Mouse (Mus musculus): ENCODE measurements at regions not wholly inside any gene's neighbourhood (a gene's known extent, or its start where the extent isn't known, plus 50 kb on each side); places are given as distances from the start of the nearest gene placed in this dataset.

DNA sequence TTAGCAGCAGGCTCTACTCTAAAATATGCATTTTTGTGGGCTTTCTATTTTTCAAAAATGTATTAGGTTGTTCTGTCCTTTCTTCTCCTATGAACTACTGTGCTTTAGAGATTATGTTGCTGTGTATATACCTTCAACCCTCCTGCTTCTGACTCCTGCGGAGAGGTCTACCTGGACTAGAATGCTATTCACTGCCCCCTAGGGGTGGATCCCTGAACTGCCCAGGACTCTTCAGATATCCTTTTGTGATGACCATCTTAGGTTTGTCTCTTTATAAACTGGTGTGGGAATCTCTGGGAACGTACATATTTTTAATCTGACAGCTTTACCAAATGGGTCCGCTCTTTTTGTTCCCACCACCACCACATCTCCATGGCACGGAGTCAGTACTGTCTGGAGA, 168.4 kb downstream of the Arrdc4 start:
- intact Hi-C loops (cut with DNase I), result no loop called here
- peak; percentile 24 to 59 for DNase-seq

DNA sequence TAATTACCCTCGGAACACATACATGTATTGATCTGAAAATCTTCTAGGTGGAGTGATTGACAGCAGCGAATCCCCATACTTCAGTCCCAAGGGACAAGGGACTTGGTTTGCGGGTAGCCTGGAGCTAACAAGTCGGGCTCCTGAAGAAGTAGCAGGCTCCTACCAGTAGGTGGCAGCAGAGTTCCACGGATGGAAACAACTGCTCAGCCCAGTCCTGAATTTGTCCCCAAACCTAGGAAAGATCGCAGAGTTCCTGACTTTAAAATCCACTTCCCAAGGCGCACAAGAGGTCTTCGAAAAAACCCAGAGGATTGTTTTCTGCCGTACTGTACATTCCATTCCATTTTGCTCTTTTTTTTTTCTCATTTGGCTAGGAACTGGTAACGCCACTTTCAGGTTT, 169.4 kb downstream of the Arrdc4 start:
- peak; percentile 84 to 89 for DNase-seq
- intact Hi-C loops (cut with DNase I), result loop anchor here (1.0 to 2.0 kb wide), 4 partner anchors 72 to 251 kb away; no protein-coding TSS in a partner anchor

DNA sequence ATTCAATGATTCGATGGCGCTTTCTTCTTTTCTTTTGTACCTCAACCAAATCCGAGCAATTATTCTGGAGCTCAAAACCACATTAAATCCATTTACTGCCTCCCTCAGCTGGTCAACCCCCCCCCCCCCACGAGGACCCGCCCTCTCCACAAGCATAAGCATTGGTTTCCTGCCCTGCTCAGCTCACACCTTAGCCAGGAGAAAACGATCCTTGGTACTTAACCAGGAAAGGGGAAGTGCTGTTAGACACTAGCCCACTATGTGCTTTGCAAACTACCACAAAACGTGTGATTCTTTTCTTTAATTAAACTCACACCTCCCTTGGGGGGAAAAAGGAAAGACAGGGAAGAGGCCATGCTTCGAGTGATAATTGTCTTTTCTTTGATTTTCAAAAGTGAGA, 169.8 kb downstream of the Arrdc4 start:
- DNase-seq, result no peak
- intact Hi-C loops (cut with DNase I), result loop anchor here (1.0 to 2.0 kb wide), 4 partner anchors 72 to 252 kb away; no protein-coding TSS in a partner anchor

DNA sequence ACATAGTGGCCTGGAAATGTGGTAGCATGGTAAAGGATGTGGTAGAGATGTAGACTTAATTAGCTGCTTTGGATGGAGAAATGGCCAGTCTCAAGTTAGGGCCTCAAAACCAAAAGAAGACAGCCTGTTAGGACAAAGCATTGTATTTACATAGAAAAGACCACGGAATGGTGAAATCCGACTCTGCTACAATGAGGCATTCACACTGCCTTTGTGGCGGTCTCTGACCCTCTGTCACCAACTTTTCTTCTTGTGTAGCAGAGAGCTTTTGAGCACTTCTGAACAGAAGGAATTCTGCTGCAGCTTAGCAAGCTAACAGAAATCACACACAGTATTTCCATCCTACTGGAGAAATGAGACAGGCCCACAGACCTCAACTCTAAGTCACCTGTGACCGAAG, 177.7 kb downstream of the Arrdc4 start:
- DNase-seq, result no peak

DNA sequence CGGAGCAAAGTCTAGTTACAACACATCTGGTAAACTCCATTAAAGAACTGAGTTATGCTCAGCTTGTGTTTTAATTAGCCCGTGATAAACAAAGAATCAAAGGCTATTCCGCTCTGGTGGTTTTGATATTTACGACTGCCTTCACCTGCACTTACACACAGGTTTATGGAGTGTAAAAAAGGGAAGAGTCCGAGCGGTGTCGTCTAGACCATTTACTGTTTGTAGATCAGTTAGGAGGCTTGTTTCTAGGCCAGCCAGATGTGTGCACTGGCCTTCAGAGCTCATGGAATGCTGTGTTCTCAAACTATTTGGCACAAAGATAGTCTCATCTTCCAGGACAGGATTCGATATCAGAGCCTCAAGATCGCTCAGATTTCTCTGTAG, 180.9 kb downstream of the Arrdc4 start:
- no peak for DNase-seq
- intact Hi-C loops (cut with DNase I), result no loop called here

More for the DNA sequence above, 177.7 kb downstream of the Arrdc4 start:
- intact Hi-C loops (cut with DNase I), result no loop called here

DNA sequence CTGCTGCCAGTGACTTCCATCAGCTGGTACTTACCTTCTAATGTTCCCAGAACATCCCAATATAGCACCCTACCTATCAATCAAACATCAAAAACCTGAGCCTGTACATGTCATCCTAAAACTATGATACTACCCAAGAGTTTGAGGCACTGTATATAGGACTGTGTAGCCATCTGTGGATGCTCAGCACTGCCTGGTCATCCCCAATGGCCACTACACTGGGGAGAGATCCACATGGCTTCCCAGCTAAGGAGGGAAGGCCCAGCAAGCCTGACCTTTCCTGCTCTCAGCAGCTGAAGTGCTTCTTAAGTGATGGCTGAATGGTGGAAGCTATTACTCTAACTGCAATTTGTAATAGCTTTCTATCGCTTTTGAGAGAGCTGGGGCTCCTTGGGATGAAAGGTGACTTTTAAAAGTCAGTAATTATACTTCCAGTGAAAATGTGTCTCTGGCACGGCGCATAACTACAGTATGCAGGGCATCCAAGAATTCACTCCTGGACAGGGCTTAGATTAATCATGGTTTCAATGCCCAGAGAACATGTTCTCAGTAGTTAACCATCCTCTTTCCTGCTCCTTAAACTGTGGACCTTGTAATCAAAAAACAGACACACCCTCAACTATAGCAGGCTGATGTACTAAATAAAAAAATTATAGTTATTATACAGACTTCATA, 181.5 kb downstream of the Arrdc4 start:
- intact Hi-C loops (cut with DNase I), result no loop called here
- no peak for DNase-seq

DNA sequence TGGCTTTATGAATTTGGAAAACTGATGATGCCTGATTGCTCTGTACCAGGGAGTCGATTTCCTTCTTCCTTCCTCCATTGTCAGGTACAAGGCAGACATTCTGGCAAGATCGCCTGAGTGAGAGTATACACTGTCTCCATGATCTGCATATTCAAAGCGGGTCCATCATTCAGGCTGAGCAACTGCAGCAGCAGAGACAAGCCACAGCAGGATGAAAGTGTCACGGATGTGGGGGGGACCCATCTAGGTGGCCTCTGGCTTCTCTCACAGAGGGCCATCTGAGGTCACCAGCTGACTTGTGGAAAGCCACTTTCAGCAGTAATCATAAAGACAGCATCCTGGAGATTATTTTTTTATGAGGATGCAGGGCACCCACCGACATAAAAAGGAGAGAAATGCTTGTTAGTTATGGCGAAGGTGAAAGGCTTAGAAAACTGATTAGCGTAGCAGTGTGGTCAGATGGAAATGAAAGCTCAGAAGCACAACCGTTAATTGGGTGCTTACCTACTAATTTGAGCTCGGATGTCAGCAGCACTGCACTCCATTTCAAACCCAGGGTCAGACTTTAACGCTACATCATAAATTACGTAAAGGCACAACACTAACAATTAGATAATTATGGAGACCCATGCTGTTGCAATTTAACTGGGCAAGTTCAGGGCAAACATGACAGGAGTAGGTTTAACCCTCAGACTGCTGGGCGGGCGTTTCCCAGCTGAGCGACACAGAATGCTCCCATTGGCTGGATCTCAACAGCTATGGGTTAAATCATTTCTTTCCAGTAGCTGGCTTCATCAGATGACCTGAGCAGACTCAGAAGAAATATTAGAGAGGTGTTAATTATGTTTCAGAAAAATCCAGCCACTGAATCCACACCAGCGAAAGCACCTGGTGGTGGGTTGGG, 189.3 kb downstream of the Arrdc4 start:
- intact Hi-C loops (cut with DNase I), result no loop called here

DNA sequence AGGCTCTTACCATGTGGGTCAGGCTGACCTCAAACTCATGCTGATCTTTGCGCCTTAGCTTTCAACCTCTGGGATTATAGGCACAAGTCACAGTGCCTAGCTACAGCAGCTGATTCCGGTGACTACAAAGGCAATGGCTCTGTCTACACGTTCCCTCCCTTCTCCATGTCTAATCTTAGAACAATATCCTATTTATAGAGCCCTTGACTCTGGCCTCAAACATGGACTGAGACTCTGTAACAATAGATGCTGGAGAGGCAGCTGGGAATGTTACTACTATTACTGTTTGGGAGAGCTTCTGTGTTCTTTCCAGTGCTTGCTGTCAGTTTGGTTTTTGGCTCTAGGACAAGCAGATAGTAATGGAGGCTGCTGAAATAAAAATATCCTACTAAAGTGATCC, 198.7 kb downstream of the Arrdc4 start:
- intact Hi-C loops (cut with DNase I), result no loop called here
- DNase-seq, result peak in 1 of 2 experiments; percentile 2

More for the DNA sequence above, 189.3 kb downstream of the Arrdc4 start:
- DNase-seq, result no peak

DNA sequence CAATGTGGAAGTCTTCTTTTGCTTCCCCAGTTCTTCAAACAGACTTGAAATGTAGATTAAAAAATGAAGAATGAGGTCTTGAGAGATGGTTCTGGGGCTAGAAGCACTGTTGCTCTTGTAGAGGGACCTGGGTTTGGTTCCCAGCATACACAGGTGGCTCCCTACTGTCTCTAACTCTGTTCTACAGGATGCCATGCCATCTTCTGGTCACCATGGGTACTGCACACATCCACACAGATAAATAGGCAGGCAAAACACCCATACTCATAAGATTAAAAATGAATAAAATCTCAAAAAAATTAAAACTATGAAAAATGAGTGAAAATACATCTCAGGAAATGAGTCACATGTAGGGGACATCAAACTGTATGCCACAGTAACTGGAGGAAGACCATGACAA, 200.9 kb downstream of the Arrdc4 start:
- DNase-seq, result no peak
- intact Hi-C loops (cut with DNase I), result no loop called here

DNA sequence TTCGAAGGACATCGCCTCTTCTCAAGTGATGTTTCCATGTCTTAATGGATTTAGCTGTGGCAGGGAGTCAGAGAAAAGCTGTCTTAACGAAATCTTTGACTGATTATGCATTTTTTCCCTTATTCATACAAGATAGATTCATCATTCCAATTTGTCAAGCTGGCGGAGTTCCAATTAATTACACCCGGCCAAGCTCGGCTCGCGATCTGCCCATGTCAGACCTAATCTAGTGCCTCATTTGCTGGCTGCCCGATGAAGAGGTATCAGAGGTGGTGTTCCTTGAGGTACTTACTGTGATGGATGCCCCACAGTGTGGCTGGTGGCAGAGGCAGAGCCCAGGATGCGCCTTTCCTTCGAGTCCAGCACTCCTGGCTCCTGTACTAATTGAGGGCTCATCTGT, 204.9 kb downstream of the Arrdc4 start:
- no peak for DNase-seq
- intact Hi-C loops (cut with DNase I), result no loop called here

DNA sequence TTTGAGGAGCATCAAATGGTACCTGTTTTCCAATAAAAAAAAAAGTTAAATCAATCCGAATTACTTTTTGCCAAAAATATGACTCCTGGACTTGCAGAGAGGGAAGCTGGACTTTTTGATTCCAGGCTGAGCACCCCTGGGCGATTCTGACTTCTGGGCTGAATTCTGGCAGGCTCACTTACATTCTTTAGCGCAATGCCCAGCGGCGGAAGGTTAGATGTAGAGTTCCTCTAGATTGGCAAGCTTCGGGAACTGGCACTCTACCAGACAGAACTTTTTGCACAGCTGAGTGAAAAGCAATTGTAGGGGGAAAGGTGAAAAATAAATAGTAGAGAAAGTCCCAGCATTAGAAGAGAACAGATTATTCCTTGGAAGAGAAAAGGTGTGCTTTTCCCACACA, 235.5 kb downstream of the Fam169b start:
- intact Hi-C loops (cut with DNase I), result no loop called here
- DNase-seq, result peak in 1 of 2 experiments; percentile 4

DNA sequence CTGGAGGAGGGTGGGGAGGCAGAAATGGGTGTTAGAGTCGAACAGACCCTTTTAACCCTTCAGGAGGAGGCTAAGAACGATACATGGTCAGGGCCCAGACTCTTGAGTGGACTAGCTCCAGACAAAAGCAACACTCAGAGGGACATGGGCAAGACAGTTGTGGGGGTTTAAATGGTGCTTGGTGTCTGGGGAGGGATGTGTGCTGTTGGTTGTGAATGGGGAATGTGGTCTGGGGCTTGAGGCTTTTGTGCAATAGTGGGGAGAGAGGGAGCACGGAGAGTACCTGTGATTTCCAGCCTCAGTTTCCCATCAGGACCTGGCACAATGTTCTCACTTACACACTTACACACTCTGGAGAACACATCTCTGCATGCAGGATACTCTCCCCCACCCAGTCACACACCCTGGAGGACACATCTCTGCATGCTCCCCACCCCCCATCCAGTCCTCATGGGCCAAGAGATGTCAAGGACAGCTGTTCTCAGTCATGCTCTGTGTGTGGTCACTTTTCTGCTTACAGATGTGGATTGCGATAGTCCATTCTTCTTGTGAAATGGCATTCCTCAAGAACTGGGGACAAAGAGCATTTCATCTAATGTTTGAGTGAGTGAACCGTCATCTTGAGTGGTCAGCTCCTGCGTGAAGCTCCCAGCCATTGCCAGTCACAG, 217.6 kb downstream of the Fam169b start:
- DNase-seq, result no peak
- intact Hi-C loops (cut with DNase I), result no loop called here

DNA sequence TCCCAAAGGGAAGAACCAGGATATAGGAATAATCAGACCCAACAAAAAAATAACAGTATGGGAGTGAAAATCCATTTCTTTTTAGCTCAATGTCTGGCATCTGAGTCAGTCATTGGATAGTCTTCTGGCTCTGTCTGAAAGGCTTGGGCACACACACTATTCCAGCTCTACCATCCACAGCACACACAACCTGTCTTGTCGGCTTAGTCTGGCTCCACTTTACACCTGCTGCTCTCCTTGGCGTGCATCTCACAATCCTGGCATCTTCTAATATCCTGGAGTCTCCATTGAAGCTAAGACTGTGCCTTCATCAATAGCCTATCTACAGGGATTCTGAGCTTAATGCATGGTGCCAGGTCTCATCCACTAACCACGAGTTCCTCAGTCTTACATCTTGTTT, 213.0 kb downstream of the Fam169b start:
- no peak for DNase-seq
- intact Hi-C loops (cut with DNase I), result no loop called here

DNA sequence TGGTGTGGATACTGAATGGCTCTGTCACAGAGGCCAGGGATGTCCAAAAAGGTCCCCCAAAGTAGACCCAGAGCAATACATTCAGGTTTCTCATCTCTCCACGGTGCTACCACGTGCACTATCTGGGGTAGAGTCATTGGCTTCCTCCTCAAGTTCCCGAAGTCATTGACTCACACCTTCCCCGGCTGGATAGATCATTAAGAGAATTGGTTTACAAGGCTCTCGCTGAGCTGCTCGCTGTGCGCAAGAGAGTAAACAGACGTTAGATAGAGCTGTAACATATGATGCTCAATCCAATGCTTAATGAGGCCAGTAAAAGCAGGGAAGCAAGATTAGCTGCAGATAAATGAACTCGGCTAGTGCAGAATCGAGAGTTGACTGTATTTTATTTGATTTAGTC, 208.9 kb downstream of the Fam169b start:
- DNase-seq, result no peak
- intact Hi-C loops (cut with DNase I), result no loop called here

DNA sequence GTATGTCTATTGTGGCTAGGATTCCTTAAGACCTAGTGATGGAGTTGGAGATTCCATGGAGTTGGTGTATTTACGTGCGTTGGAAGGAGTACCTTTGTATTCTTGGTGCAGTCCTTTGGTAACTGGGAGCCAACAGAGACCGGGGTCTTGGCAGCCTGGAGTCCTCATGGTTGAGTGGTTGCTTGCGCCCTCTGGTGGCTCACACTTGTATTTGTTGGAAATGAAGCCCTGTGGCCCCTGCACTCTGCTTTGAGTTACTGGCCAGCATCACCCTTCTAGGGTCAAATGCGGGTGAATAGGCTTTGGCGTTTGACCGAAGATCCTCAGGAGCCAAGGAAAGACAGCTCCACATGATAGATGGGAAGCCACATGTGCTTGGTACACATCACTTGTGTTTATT, 207.1 kb downstream of the Fam169b start:
- peak; percentile 39 to 53 for DNase-seq
- intact Hi-C loops (cut with DNase I), result loop anchor here (1.0 kb wide), 1 partner anchor 106 kb away; no protein-coding TSS in a partner anchor

DNA sequence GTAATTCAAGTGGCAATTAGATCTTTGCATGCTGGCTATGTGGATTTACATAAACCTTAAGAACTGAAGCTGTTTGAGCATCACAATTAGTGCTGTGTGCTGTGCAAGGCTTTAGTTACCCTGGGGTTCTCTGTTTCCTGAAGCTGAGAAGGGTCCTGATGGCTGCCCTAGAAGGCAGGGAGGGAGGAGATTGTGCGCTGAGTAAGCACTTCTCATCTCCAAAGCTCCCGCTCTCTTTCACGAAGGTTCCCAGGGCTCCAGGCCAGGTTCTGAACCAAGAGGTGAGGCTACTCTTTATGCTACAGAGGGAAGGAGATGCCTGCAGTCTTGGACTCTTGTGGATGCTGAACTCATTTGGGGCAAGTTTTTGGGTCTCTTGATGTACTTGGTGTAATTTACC, 206.7 kb downstream of the Fam169b start:
- intact Hi-C loops (cut with DNase I), result loop anchor here (1.0 kb wide), 1 partner anchor 106 kb away; no protein-coding TSS in a partner anchor
- no peak for DNase-seq

DNA sequence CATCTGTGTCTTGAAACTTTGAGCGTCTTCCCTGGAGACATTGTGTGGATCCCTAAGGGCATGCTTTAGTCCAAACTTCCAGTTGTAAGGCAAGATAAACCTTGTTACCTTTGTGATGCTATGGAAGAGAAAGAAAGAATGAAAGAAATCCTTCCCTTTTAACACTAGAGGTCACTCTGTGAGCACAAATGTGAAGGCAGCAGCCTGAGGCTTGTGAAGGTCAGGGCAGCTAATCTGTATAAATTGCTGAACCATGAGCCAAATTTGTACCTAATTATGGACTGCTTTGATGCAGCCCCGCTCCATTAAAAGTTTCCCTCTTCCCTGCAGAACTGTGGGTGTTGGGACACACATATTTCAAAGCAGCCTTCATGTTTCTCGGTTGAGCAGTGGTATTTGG, 204.4 kb downstream of the Fam169b start:
- no peak for DNase-seq
- intact Hi-C loops (cut with DNase I), result loop anchor here (5.0 kb wide), 1 partner anchor 344 kb away; no protein-coding TSS in a partner anchor

DNA sequence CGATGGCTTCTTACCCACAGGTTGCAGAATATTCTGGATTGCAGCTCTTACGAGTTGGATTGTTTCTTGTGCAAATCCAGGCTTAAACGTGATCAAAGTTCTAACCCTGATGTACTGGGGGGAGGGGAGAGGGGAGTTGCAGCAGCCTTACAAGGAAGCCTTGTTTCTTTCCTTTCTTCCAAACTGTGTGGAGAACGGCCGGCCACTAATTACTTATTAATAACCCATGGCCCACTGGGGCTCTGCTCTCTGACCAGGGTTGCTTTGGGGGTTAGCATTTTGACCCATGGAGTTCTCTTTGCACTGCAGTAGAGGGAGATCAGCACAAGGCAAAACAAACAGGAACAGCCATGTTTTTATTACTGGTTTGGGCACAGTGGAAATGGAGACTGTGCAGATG, 199.2 kb downstream of the Fam169b start:
- no peak for DNase-seq
- intact Hi-C loops (cut with DNase I), result no loop called here

DNA sequence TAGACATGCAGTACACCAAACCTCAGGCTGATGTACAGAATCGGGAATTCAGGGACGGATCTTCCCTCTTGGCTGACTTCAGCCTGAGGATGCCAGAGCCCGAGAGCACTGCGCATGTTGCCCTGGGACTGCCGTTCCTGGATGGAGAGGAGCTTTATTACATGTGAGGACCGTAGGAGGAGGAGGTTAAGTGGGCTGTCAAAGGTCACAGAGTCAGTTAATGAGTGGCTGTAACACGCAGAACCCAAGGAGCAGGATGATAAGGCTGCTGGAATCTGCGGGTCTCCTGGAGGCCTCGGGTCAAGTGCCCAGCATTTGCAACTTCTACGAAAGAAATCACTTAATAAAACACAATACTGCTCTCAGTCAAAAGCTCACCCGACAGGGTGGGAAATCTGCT, 197.3 kb downstream of the Fam169b start:
- intact Hi-C loops (cut with DNase I), result no loop called here
- DNase-seq, result no peak

DNA sequence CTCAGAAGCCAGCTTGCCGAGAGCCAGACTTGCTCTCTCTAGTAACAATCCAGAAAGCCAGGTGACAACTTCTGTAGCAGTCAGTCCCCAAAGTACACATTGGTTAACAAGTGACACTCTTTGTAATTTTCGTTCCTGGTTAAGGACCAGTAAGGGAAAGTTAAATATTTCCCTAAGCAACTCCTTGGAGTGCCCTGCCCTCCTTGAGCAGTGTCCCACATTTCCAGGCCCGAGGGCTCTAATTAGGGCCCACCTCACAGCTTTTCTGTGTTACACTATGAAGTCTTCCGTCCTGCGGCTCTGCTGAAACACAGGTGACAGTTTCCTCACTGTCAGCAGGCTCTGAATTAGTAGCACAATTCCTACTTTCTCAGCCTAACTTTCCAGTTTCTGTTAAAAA, 194.9 kb downstream of the Fam169b start:
- intact Hi-C loops (cut with DNase I), result no loop called here

DNA sequence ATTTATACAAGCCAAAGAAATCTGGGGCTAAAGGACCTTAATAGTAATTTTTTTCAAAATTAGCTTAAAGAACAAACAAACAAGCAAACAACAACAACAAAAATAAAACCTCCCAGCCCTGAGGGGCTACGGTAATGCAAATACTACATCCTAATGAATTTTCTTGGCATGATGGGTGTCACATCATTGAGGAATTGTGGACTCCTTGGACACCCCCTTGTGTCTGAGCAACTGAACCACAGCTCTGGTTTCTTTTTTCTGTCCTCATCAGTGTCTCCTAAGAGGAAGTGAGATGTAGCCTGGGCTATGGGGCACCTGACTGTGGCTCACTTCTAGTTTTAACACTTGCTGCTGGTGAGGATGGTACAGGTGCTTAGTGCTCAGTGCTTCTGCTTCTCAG, 184.2 kb downstream of the Fam169b start:
- DNase-seq, result no peak
- intact Hi-C loops (cut with DNase I), result no loop called here

More for the DNA sequence above, 194.9 kb downstream of the Fam169b start:
- no peak for DNase-seq

Measured in heart, postnatal 36 days (tissue).